Mouse (Mus musculus) kidney, postnatal 25 days (tissue): Measurements from ENCODE around the gene Zswim3.
"Not testable (repeated sequence)": the region's sequence is repeated elsewhere in the genome, so short reads cannot be mapped to it uniquely, and the experiment has no call there.

Source experiments
- DNase-seq, 2 experiments: peaks; one replicate each; pipeline ENCODE4 v3.0.0; 2021; ENCODE audit warnings: mixed read lengths in 2 of 2

Zswim3 gene

GRCm38 (mm10) chr2:164783926-164784581 is 20.8 kb upstream of the Zswim3 start:
- no peak for DNase-seq

- no peak for DNase-seq
These were observed 20.0 kb upstream of the Zswim3 start for GRCm38 (mm10) chr2:164784869-164785420.

GRCm38 (mm10) chr2:164785481-164786387 is 19.2 kb upstream of the Zswim3 start, which contains the start of gene Snx21:
Gene Snx21 (plus strand): TSS chr2:164785823.
- peak; percentile 93 to 98 for DNase-seq

- no peak for DNase-seq
These were observed 18.5 kb upstream of the Zswim3 start for GRCm38 (mm10) chr2:164786388-164786885.

- no peak for DNase-seq
These were observed 17.9 kb upstream of the Zswim3 start for GRCm38 (mm10) chr2:164787032-164787431.

- DNase-seq: no peak
These were observed 17.1 kb upstream of the Zswim3 start for GRCm38 (mm10) chr2:164787779-164788178.

GRCm38 (mm10) chr2:164788411-164788810 is 16.5 kb upstream of the Zswim3 start:
- no peak for DNase-seq

GRCm38 (mm10) chr2:164790451-164790850 is 14.4 kb upstream of the Zswim3 start:
- DNase-seq: peak in 1 of 2 experiments; percentile 65

GRCm38 (mm10) chr2:164791841-164792261 is 13.0 kb upstream of the Zswim3 start:
- peak in 1 of 2 experiments; percentile 50 for DNase-seq

GRCm38 (mm10) chr2:164792400-164793190 is 12.3 kb upstream of the Zswim3 start:
- peak in 1 of 2 experiments; percentile 33 for DNase-seq

GRCm38 (mm10) chr2:164793236-164793635 is 11.7 kb upstream of the Zswim3 start:
- peak; percentile 77 for DNase-seq

GRCm38 (mm10) chr2:164793772-164794171 is 11.1 kb upstream of the Zswim3 start:
- DNase-seq: no peak

- peak; percentile 91 to 96 for DNase-seq
These were observed 10.6 kb upstream of the Zswim3 start for GRCm38 (mm10) chr2:164794293-164794692.

- DNase-seq: no peak
These were observed 9.0 kb upstream of the Zswim3 start for GRCm38 (mm10) chr2:164795868-164796267.

GRCm38 (mm10) chr2:164798554-164798953 is 6.3 kb upstream of the Zswim3 start:
- DNase-seq: not testable (repeated sequence)

- peak; percentile 39 to 56 for DNase-seq
These were observed 4.5 kb upstream of the Zswim3 start for GRCm38 (mm10) chr2:164800252-164801004.

- DNase-seq: peak in 1 of 2 experiments; percentile 73
These were observed 1.5 kb upstream of the Zswim3 start for GRCm38 (mm10) chr2:164803201-164803920.

- DNase-seq: no peak
These were observed 981 bp upstream of the Zswim3 start for GRCm38 (mm10) chr2:164803921-164804313.

GRCm38 (mm10) chr2:164805332-164805718 is 427 bp downstream of the Zswim3 start:
- no peak for DNase-seq

- peak in 1 of 2 experiments; percentile 68 for DNase-seq
These were observed 1.7 kb downstream of the Zswim3 start for GRCm38 (mm10) chr2:164806614-164807013.

- DNase-seq: no peak
These were observed 8.7 kb downstream of the Zswim3 start for GRCm38 (mm10) chr2:164813557-164813956.
